Comparison of ENCODE assay signal across 20 mouse cellular contexts in the genomic region with DNA sequence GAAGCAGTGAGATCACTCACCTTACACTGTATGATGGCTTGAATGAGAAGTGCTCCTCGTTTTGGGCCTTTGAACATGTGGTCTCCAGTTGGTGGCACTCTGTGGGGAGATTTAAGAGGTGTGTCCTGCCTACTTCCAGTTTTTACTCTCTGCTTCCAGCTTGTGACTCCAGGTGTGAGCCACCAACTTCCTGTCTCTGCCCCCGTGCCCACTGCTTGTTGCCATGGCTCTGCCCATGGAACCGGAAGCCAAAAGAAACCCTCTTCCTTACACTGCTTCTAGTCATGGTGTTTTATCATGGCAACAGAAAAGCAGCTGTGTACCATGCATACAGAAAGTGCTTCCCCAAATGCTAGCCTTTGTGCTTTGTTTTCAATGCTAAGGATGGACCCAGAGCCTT. TPM values are rescaled to one million over a fixed set of nuclear protein-coding genes. Genes with fewer than 3 reads are reported as not detected.
DNase-seq lines count a peak whose midpoint lies in the region; ATAC-seq lines count a peak whose summit lies in the region.
"Had no signal": no experiment of that assay in that cellular context is flagged by ENCODE, and none has a peak within 500 bp of the region (broad histone marks: within the 10 kb centered on the region; RNA-seq: fewer than 3 reads in every experiment).

No protein-coding gene starts in this region.

- DNase-seq in T-cell, adult 2 months (ENCODE audit: low spot score): peak; percentile 30
- peak; percentile 25 for DNase-seq in splenic B cell, adult 2 months (ENCODE audit: low read depth, low spot score)
- DNase-seq in thymus, postnatal 36 days: peak; percentile 22 to 49
- DNase-seq in testis, postnatal 10 days (ENCODE audit: low spot score): no peak
- DNase-seq in kidney, postnatal 10 days: no peak
- DNase-seq in frontal cortex, postnatal 36 days (ENCODE audit: low spot score in 2 of 2): no peak
- DNase-seq: adrenal gland, postnatal 14 days; B cell, adult 2 months; cerebellum, adult 11-12 months; cerebellum, adult 9-10 months; cerebellum, postnatal 25 days; forebrain, postnatal 0 days; gastrocnemius, postnatal 10 days had no signal

- no peaks in the 10 kb centered on the region for H3K27me3 ChIP-seq in splenic B cell, adult 2 months (ENCODE audit: control insufficient read depth, insufficient read depth, low read length, poor library complexity, severe bottlenecking)
- H3K27me3 ChIP-seq: forebrain, embryonic 13.5 days; hindbrain, embryonic 15.5 days had no signal

- H3K36me3 ChIP-seq in splenic B cell, adult 2 months (ENCODE audit: control insufficient read depth, insufficient read depth, low read length, poor library complexity, severe bottlenecking): no peaks in the 10 kb centered on the region
- H3K36me3 ChIP-seq: embryonic facial prominence, embryonic 13.5 days; heart, embryonic 12.5 days; hindbrain, embryonic 15.5 days had no signal

- peak; percentile 77 to 84 for ATAC-seq in hematopoietic stem cell, adult 5-6 weeks (replicated peaks in 1 of 2; ENCODE audit: insufficient read depth in 1 of 2, low FRiP score in 2 of 2, low TSS enrichment in 1 of 2, low read depth in 1 of 2, poor library complexity in 2 of 2, severe bottlenecking in 2 of 2)
- no peak for ATAC-seq in inflammation-experienced regulatory T-cells, adult 6 months
- ATAC-seq: activated CD4-positive, CD25-positive, alpha-beta regulatory T cell, adult 4 months; forebrain, embryonic 13.5 days; forebrain, postnatal 0 days had no signal

RNA-seq across cellular contexts. Expression of a gene that starts 32.2 kb away (rescaled TPM):
- total RNA-seq in hematopoietic stem cell, adult 5-6 weeks (2017): 4,785 and 5,477 TPM in 2 replicates
- polyA plus RNA-seq in inflammation-experienced regulatory T-cells, adult 6 months (2017; shearing (Covaris generic)): 1,000 to 10,000 TPM; 2,175 to 3,618 (median 3,142) TPM

Comparison
In these comparisons a context has a peak if more than half of its experiments do, and no peak if none do; other contexts are left out.
1. DNase-seq: peak in T-cell, adult 2 months (single experiment), splenic B cell, adult 2 months (single experiment) and thymus, postnatal 36 days (2 of 2); none in testis, postnatal 10 days (single experiment), kidney, postnatal 10 days (single experiment) and frontal cortex, postnatal 36 days (0 of 2).